ENCODE assay signal across 12 mouse cellular contexts in genomic region chr19:56231849-56232248, GRCm38 (mm10). TPM values are rescaled to one million over a fixed set of nuclear protein-coding genes. Genes with fewer than 3 reads are reported as not detected.
DNase-seq lines count a peak whose midpoint lies in the region; ATAC-seq and TF ChIP-seq lines count a peak whose summit lies in the region.
"Had no signal": no experiment of that assay in that cellular context is flagged by ENCODE, and none has a peak within 500 bp of the region (broad histone marks: within the 10 kb centered on the region; RNA-seq: fewer than 3 reads in every experiment).

No protein-coding gene starts in this region.

- H3K9ac ChIP-seq in intestine, embryonic 16.5 days (ENCODE audit: low read depth, low read length), result no peak overlapping the region
- H3K9ac ChIP-seq in intestine, postnatal 0 days (ENCODE audit: low read depth, low read length), result no peak overlapping the region
- H3K9ac ChIP-seq in forebrain, embryonic 16.5 days (replicated peaks; ENCODE audit: low read depth, low read length), result 0 out of 2 replicates have a peak overlapping the region, but pooled peaks have one; percentile 4
- no peak overlapping the region for H3K9ac ChIP-seq in liver, embryonic 11.5 days (ENCODE audit: low read depth, low read length)
- H3K9ac ChIP-seq: liver, embryonic 12.5 days had no signal

- no peaks in the 10 kb centered on the region for H3K36me3 ChIP-seq in intestine, embryonic 16.5 days (ENCODE audit: control insufficient read depth, insufficient read depth, low read length)
- H3K36me3 ChIP-seq in intestine, postnatal 0 days (ENCODE audit: control insufficient read depth, insufficient read depth), result no peaks in the 10 kb centered on the region
- no peaks in the 10 kb centered on the region for H3K36me3 ChIP-seq in forebrain, embryonic 16.5 days (ENCODE audit: control insufficient read depth, insufficient read depth)
- H3K36me3 ChIP-seq in liver, embryonic 11.5 days (ENCODE audit: control insufficient read depth, insufficient read depth, low read length), result no peaks in the 10 kb centered on the region
- H3K36me3 ChIP-seq: G1E; liver, embryonic 12.5 days had no signal

- 0 out of 2 replicates have a peak, but pooled peaks have one; percentile 36 for ATAC-seq in intestine, embryonic 16.5 days
- ATAC-seq in intestine, postnatal 0 days, result no peak
- peak; percentile 41; the same call in 1 of the 2 replicates for ATAC-seq in forebrain, embryonic 16.5 days
- ATAC-seq in liver, embryonic 11.5 days (replicated peaks; ENCODE audit: low FRiP score), result no peak
- ATAC-seq: liver, embryonic 12.5 days had no signal

- no peaks in the 10 kb centered on the region for H3K27me3 ChIP-seq in intestine, embryonic 16.5 days (replicated peaks; ENCODE audit: control insufficient read depth, insufficient read depth, low read length)
- no peaks in the 10 kb centered on the region for H3K27me3 ChIP-seq in intestine, postnatal 0 days (replicated peaks; ENCODE audit: control insufficient read depth, insufficient read depth, low read length)
- no peaks in the 10 kb centered on the region for H3K27me3 ChIP-seq in forebrain, embryonic 16.5 days (replicated peaks; ENCODE audit: control insufficient read depth, insufficient read depth, low read length)
- no peaks in the 10 kb centered on the region for H3K27me3 ChIP-seq in liver, embryonic 11.5 days (replicated peaks; ENCODE audit: control insufficient read depth, insufficient read depth, low read length)
- H3K27me3 ChIP-seq: liver, embryonic 12.5 days had no signal

- H3K4me1 ChIP-seq in intestine, embryonic 16.5 days (ENCODE audit: control insufficient read depth, insufficient read depth, low read length), result 0 out of 2 replicates have a peak, but pooled peaks cover 4% of the 10 kb centered on the region
- H3K4me1 ChIP-seq in intestine, postnatal 0 days (replicated peaks; ENCODE audit: control insufficient read depth, insufficient read depth, low read length), result no peaks in the 10 kb centered on the region
- H3K4me1 ChIP-seq in forebrain, embryonic 16.5 days (replicated peaks; ENCODE audit: control insufficient read depth, insufficient read depth, low read length), result peaks cover 16% of the 10 kb centered on the region
- no peaks in the 10 kb centered on the region for H3K4me1 ChIP-seq in liver, embryonic 11.5 days (replicated peaks; ENCODE audit: control insufficient read depth, insufficient read depth, low read length)
- H3K4me1 ChIP-seq: liver, embryonic 12.5 days had no signal

- 41% methylated on average over 9 of the region's 9 CpGs for WGBS in intestine, embryonic 16.5 days
- WGBS in intestine, postnatal 0 days, result 24% methylated on average over 9 of the region's 9 CpGs
- 5% methylated on average over 9 of the region's 9 CpGs for WGBS in forebrain, embryonic 16.5 days
- WGBS in liver, embryonic 11.5 days, result 74% methylated on average over 9 of the region's 9 CpGs

- TF ChIP-seq CTCF in intestine, postnatal 0 days (IDR thresholded peaks at IDR 0.05; ENCODE audit: low read depth), result no peak

- no peak overlapping the region for H3K4me3 ChIP-seq in intestine, embryonic 16.5 days (ENCODE audit: low read length)
- no peak overlapping the region for H3K4me3 ChIP-seq in intestine, postnatal 0 days (ENCODE audit: low read depth, low read length)
- 0 out of 2 replicates have a peak overlapping the region, but pooled peaks have one; percentile 6 for H3K4me3 ChIP-seq in forebrain, embryonic 16.5 days (replicated peaks; ENCODE audit: low read length)
- H3K4me3 ChIP-seq in liver, embryonic 11.5 days (ENCODE audit: low read depth, low read length), result no peak overlapping the region
- H3K4me3 ChIP-seq: liver, embryonic 12.5 days had no signal

- H3K4me2 ChIP-seq in intestine, embryonic 16.5 days (ENCODE audit: low read depth, low read length), result no peak overlapping the region
- no peak overlapping the region for H3K4me2 ChIP-seq in intestine, postnatal 0 days (replicated peaks; ENCODE audit: low read depth)
- H3K4me2 ChIP-seq in forebrain, embryonic 16.5 days (ENCODE audit: low read length), result peak overlapping the region; percentile 45
- no peak overlapping the region for H3K4me2 ChIP-seq in liver, embryonic 11.5 days
- H3K4me2 ChIP-seq: liver, embryonic 12.5 days had no signal

- H3K27ac ChIP-seq in intestine, embryonic 16.5 days (ENCODE audit: low read length), result no peak overlapping the region
- no peak overlapping the region for H3K27ac ChIP-seq in intestine, postnatal 0 days (ENCODE audit: low read depth, low read length)
- 0 out of 2 replicates have a peak overlapping the region, but pooled peaks have one; percentile 22 for H3K27ac ChIP-seq in forebrain, embryonic 16.5 days (ENCODE audit: low read length)
- H3K27ac ChIP-seq in liver, embryonic 11.5 days (ENCODE audit: low read depth, low read length), result no peak overlapping the region
- H3K27ac ChIP-seq: liver, embryonic 12.5 days had no signal

- no peaks in the 10 kb centered on the region; the same call in 1 of the 2 replicates for H3K9me3 ChIP-seq in intestine, embryonic 16.5 days (ENCODE audit: control insufficient read depth, low read length)
- H3K9me3 ChIP-seq in intestine, postnatal 0 days (ENCODE audit: control insufficient read depth), result no peaks in the 10 kb centered on the region
- no peaks in the 10 kb centered on the region for H3K9me3 ChIP-seq in forebrain, embryonic 16.5 days (ENCODE audit: control insufficient read depth, low read length)
- peaks cover 5% of the 10 kb centered on the region for H3K9me3 ChIP-seq in liver, embryonic 11.5 days (ENCODE audit: control insufficient read depth, low read length)

- DNase-seq in brain, adult 2 months (ENCODE audit: low read depth, low spot score), result peak; percentile 24
- peak; percentile 35 for DNase-seq in lung, postnatal 25 days (ENCODE audit: low spot score)
- DNase-seq in spleen, postnatal 14 days (ENCODE audit: low spot score in 2 of 2), result no peak
- no peak for DNase-seq in liver, embryonic 11.5 days (ENCODE audit: low spot score)
- no peak for DNase-seq in left cerebral cortex, adult 18-20 months (ENCODE audit: low spot score in 2 of 2)
- DNase-seq: adrenal gland, postnatal 36 days had no signal

RNA-seq across cellular contexts. Expression of gene Habp2, which starts 55.1 kb away (rescaled TPM):
- 10.1 and 12.7 TPM in 2 replicates for polyA plus RNA-seq in intestine, embryonic 16.5 days (2015; fragmentation: Nextera tagmentation; extraction: Ambion mirVana)
- 1.1 and 1.5 TPM in 2 replicates for polyA plus RNA-seq in intestine, postnatal 0 days (2015; fragmentation: Nextera tagmentation; extraction: Ambion mirVana)
- polyA plus RNA-seq in forebrain, embryonic 16.5 days (2015; fragmentation: Nextera tagmentation; extraction: Ambion mirVana), result 0.20 TPM in 1 of 2 replicates, not detected in the other
- 56.3 and 65.6 TPM in 2 replicates for polyA plus RNA-seq in liver, embryonic 11.5 days (2014; fragmentation: Nextera tagmentation; extraction: Ambion mirVana)
- total RNA-seq in left cerebral cortex, adult 18-20 months (2021), result not detected
- polyA plus RNA-seq: G1E; testis, adult 2 months had no signal

Comparison
In these comparisons a context has a peak if more than half of its experiments do, and no peak if none do; other contexts are left out.
1. ATAC-seq: peak in intestine, embryonic 16.5 days (single experiment) and forebrain, embryonic 16.5 days (single experiment); none in intestine, postnatal 0 days (single experiment) and liver, embryonic 11.5 days (single experiment).
2. DNase-seq: peak in brain, adult 2 months (single experiment) and lung, postnatal 25 days (single experiment); none in spleen, postnatal 14 days (0 of 2), liver, embryonic 11.5 days (single experiment) and left cerebral cortex, adult 18-20 months (0 of 2).